Mouse (Mus musculus) intestine, postnatal 0 days (tissue): ENCODE measurements around the gene Myo15. TPM values are rescaled to one million over a fixed set of nuclear protein-coding genes. Genes with fewer than 3 reads are reported as not detected.
"Not testable (repeated sequence)": the region's sequence is repeated elsewhere in the genome, so short reads cannot be mapped to it uniquely, and the experiment has no call there.

Source experiments
- ATAC-seq: fragments of 200-750 bp; cut with Nextera tagmentation; 2 replicates; pipeline ENCODE4 v1.8.0; 2017; ENCODE audit warnings: mild to moderate bottlenecking, moderate TSS enrichment, moderate library complexity
- H3K27ac ChIP-seq: fragments of 300-500 bp; sonication (generic); 2 replicates; pipeline ENCODE4 v1.5.1; 2014; ENCODE audit warnings: mild to moderate bottlenecking, low read depth, low read length, moderate library complexity
- H3K27me3 ChIP-seq: fragments of 300-500 bp; sonication (generic); replicated peaks from 2 replicates; pipeline ENCODE4 v1.6.1; 2014; ENCODE audit warnings: low read length, mixed read lengths; ENCODE audit not compliant: control insufficient read depth, insufficient read depth
- H3K36me3 ChIP-seq: fragments of 300-500 bp; sonication (generic); 2 replicates; pipeline ENCODE4 v1.6.1; 2014; ENCODE audit warnings: mild to moderate bottlenecking, moderate library complexity; ENCODE audit not compliant: control insufficient read depth, insufficient read depth
- H3K4me1 ChIP-seq: fragments of 300-500 bp; sonication (generic); replicated peaks from 2 replicates; pipeline ENCODE4 v1.6.1; 2014; ENCODE audit warnings: antibody characterized with exemption, low read length, mixed read lengths; ENCODE audit not compliant: control insufficient read depth, insufficient read depth
- H3K4me2 ChIP-seq: fragments of 300-500 bp; sonication (generic); replicated peaks from 2 replicates; pipeline ENCODE4 v1.6.1; 2014; ENCODE audit warnings: low read depth, mild to moderate bottlenecking, moderate library complexity
- H3K4me3 ChIP-seq: fragments of 300-500 bp; sonication (generic); 2 replicates; pipeline ENCODE4 v1.5.1; 2014; ENCODE audit warnings: low read depth, low read length
- H3K9ac ChIP-seq: fragments of 300-500 bp; sonication (generic); 2 replicates; pipeline ENCODE4 v1.6.1; 2014; ENCODE audit warnings: mild to moderate bottlenecking, low read depth, low read length
- H3K9me3 ChIP-seq: fragments of 300-500 bp; sonication (generic); 2 replicates; pipeline ENCODE4 v1.6.1; 2016; ENCODE audit warnings: mixed run types; ENCODE audit not compliant: control insufficient read depth
- CTCF ChIP-seq: sonication (generic); IDR thresholded peaks from 2 replicates; pipeline ENCODE4 v1.5.1; 2016; ENCODE audit warnings: low read depth, mild to moderate bottlenecking, control low read depth, antibody characterized with exemption, moderate library complexity
- WGBS: fragments of 180-500 bp; shearing (Covaris S2); extraction: QIAGEN DNeasy Blood & Tissue Kit; methylation state at CpG from one replicate; pipeline ENCODE4 v1.1.7; 2014; 5-methylcytosine and 5-hydroxymethylcytosine counted together
- polyA plus RNA-seq: library from polyadenylated mRNA; unstranded; fragments of >200 nt; fragmentation: Nextera tagmentation; extraction: Ambion mirVana; gene quantifications from 2 replicates; pipeline ENCODE4 v1.2.1, GENCODE M21; 2015

Gene Myo15
- polyA plus RNA-seq, 1 experiment from 2014 or later, result 0.03 TPM

- peaks cover 10% of the 10 kb centered on the region; the same call in 1 of the 2 replicates for H3K36me3 ChIP-seq
- H3K27ac ChIP-seq, result peak overlapping the region; percentile 98
- H3K9me3 ChIP-seq, result no peaks in the 10 kb centered on the region
- peak overlapping the region; percentile 95 for H3K9ac ChIP-seq
- no peak for TF ChIP-seq CTCF
- peak overlapping the region; percentile 91 for H3K4me2 ChIP-seq
- under 1% methylated on average over 92 of the region's 93 CpGs for WGBS
- H3K4me1 ChIP-seq, result peaks cover 8% of the 10 kb centered on the region; the same call in 1 of the 2 replicates
- H3K27me3 ChIP-seq, result no peaks in the 10 kb centered on the region
- ATAC-seq, result 0 out of 2 replicates have a peak, but pooled peaks have one; percentile 1
- peak overlapping the region; percentile 95 for H3K4me3 ChIP-seq
These were observed 69.5 kb downstream of the Myo15 start for GRCm38 (mm10) chr11:60538371-60539281.

DNA sequence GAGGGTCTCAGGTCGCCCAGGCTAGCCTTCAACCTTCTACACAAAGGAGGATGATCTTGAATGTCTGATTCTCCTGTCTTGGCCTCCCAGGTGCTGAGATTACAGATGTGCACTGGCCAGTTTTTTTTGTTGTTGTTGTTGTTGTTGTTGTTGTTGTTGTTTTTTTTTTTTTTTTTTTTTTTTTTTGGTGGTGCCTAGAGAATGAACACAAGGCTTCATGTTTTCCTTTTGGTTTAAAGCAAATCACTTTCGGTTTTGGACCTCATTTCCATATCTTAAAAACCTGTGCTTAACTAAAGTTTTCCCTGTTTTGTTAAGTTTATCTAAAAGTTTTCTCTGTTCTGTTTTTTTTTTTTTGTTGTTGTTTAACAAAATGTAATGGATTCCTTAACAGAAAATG is 70.4 kb downstream of the Myo15 start:
- TF ChIP-seq CTCF, result no peak
- peak overlapping the region; percentile 95; the same call in 1 of the 2 replicates for H3K9ac ChIP-seq
- ATAC-seq, result no peak
- H3K27me3 ChIP-seq, result no peaks in the 10 kb centered on the region
- WGBS, result 10% methylated on average over 2 of the region's 2 CpGs
- peaks cover 17% of the 10 kb centered on the region; the same call in 1 of the 2 replicates for H3K36me3 ChIP-seq
- H3K9me3 ChIP-seq, result no peaks in the 10 kb centered on the region
- H3K4me2 ChIP-seq, result peak overlapping the region; percentile 91
- H3K4me3 ChIP-seq, result peak overlapping the region; percentile 95
- peaks cover 8% of the 10 kb centered on the region; the same call in 1 of the 2 replicates for H3K4me1 ChIP-seq
- peak overlapping the region; percentile 98; the same call in 1 of the 2 replicates for H3K27ac ChIP-seq

DNA sequence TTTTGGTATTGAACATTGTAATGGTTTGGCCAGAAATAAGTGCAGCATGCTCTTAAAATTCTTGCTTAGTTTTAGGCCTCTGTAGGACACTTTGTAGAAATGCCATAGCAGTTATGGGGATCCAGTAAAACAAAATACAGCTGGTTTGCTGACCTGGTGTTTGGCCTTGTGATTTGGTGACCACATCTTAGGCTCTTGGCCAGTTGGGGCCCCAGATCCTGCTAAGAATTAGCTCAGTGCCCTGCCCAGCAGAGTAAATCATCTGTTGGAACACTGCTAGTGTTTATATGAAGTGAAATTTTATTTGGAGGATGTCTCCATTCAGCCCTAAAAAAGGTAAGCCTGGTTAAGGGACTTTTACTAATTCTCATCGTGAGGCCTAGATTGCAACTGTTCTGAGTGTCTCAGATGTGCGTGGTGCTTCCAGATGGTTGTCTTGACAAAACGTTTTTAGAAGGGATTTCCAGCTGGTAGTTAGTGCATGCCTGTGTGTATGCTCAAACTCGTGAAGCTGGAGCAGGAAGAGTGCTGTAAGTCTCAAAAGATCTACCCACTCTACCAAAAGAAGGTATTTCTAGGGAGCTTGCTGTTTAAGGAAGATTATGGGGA is 71.0 kb downstream of the Myo15 start:
- Histone ChIP-seq H3K4me2 (peak overlapping the region; percentile 91), H3K27me3 (no peaks in the 10 kb centered on the region), H3K4me3 (peak overlapping the region; percentile 95), H3K9me3 (no peaks in the 10 kb centered on the region), H3K36me3 (peaks cover 17% of the 10 kb centered on the region; the same call in 1 of the 2 replicates), H3K27ac (peak overlapping the region; percentile 16; the same call in 1 of the 2 replicates), H3K4me1 (peaks cover 8% of the 10 kb centered on the region; the same call in 1 of the 2 replicates), H3K9ac (peak overlapping the region; percentile 45)
- ATAC-seq, result no peak
- TF ChIP-seq CTCF, result no peak
- 1% methylated on average over 4 of the region's 4 CpGs for WGBS

GRCm38 (mm10) chr11:60540761-60541160 is 71.6 kb downstream of the Myo15 start:
- peaks cover 17% of the 10 kb centered on the region; the same call in 1 of the 2 replicates for H3K36me3 ChIP-seq
- no peak overlapping the region; the same call in 1 of the 2 replicates for H3K27ac ChIP-seq
- ATAC-seq, result no peak
- H3K4me2 ChIP-seq, result peak overlapping the region; percentile 91
- 30% methylated on average over 2 of the region's 2 CpGs for WGBS
- H3K4me3 ChIP-seq, result peak overlapping the region; percentile 95
- no peak overlapping the region for H3K9ac ChIP-seq
- no peaks in the 10 kb centered on the region for H3K27me3 ChIP-seq
- TF ChIP-seq CTCF, result no peak
- no peaks in the 10 kb centered on the region for H3K9me3 ChIP-seq
- H3K4me1 ChIP-seq, result peaks cover 8% of the 10 kb centered on the region; the same call in 1 of the 2 replicates

- Histone ChIP-seq H3K4me1 (peaks cover 8% of the 10 kb centered on the region; the same call in 1 of the 2 replicates), H3K9ac (no peak overlapping the region), H3K27ac (no peak overlapping the region), H3K9me3 (no peaks in the 10 kb centered on the region), H3K4me3 (no peak overlapping the region), H3K27me3 (no peaks in the 10 kb centered on the region), H3K36me3 (peaks cover 17% of the 10 kb centered on the region; the same call in 1 of the 2 replicates), H3K4me2 (0 out of 2 replicates have a peak overlapping the region, but pooled peaks have one; percentile 91)
- no peak for ATAC-seq
- no peak for TF ChIP-seq CTCF
- 74% methylated on average over 6 of the region's 6 CpGs for WGBS
These were observed 72.7 kb downstream of the Myo15 start for GRCm38 (mm10) chr11:60541831-60542230.

GRCm38 (mm10) chr11:60543211-60543610 is 74.1 kb downstream of the Myo15 start:
- H3K27me3 ChIP-seq, H3K4me1 ChIP-seq, ATAC-seq, H3K9me3 ChIP-seq, H3K4me3 ChIP-seq, H3K27ac ChIP-seq, H3K9ac ChIP-seq, H3K4me2 ChIP-seq: not testable (repeated sequence)
- peaks cover 25% of the 10 kb centered on the region for H3K36me3 ChIP-seq
- WGBS, result 80% methylated on average over 5 of the region's 5 CpGs
